ENCODE assay signal across 9 mouse cellular contexts in the genomic region with DNA sequence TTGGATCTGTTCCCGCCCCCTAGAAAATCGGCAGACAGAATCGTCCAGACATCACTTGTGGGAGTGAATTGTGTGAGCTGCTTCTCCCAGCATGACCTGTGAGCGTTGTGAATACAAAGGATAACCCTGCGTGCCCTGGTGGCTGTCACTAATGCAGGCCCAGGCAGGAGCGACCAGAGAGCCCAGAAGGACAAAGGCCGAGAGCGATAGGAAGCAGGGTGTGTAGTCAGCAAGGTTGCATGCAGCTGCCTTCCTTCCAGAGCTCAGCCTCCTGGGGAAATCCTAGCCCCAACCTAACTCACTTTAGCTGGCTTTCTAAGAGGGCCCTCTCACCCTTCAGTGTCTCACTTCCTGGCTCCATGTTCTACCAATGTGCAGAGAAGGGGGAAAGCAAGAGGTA.
DNase-seq lines count a peak whose midpoint lies in the region; ATAC-seq and TF ChIP-seq lines count a peak whose summit lies in the region.
"Had no signal": no experiment of that assay in that cellular context is flagged by ENCODE, and none has a peak within 500 bp of the region (broad histone marks: within the 10 kb centered on the region; RNA-seq: fewer than 3 reads in every experiment).

No protein-coding gene starts in this region.

- H3K27me3 ChIP-seq in embryonic facial prominence, embryonic 13.5 days = no peaks in the 10 kb centered on the region
- H3K27me3 ChIP-seq in limb, embryonic 10.5 days (ENCODE audit: low read depth, poor library complexity, severe bottlenecking) = no peaks in the 10 kb centered on the region
- H3K27me3 ChIP-seq in neural tube, embryonic 14.5 days (ENCODE audit: control insufficient read depth, insufficient read depth, low read length) = no peaks in the 10 kb centered on the region

- H3K9ac ChIP-seq in embryonic facial prominence, embryonic 13.5 days = no peak overlapping the region
- H3K9ac ChIP-seq in neural tube, embryonic 14.5 days (replicated peaks; ENCODE audit: low read depth, low read length) = no peak overlapping the region

- peak; percentile 27 for DNase-seq in gastrocnemius, adult 2 months
- DNase-seq in gastrocnemius, postnatal 25 days = no peak
- no peak for DNase-seq in limb, embryonic 10.5 days (ENCODE audit: low spot score)
- no peak for DNase-seq in gastrocnemius, adult 8-10 months (ENCODE audit: low spot score in 2 of 2)
- DNase-seq in spleen, postnatal 14 days (ENCODE audit: low spot score in 2 of 2) = no peak

- WGBS in embryonic facial prominence, embryonic 13.5 days = 32% methylated on average over 8 of the region's 8 CpGs
- 42% methylated on average over 8 of the region's 8 CpGs for WGBS in limb, embryonic 10.5 days
- WGBS in neural tube, embryonic 14.5 days = 10% methylated on average over 8 of the region's 8 CpGs

- no peak overlapping the region for H3K27ac ChIP-seq in gastrocnemius, adult 2 months
- peak overlapping the region; percentile 39; the same call in 1 of the 2 replicates for H3K27ac ChIP-seq in embryonic facial prominence, embryonic 13.5 days
- H3K27ac ChIP-seq in limb, embryonic 10.5 days = peak overlapping the region; percentile 70
- H3K27ac ChIP-seq in neural tube, embryonic 14.5 days (ENCODE audit: low read depth, low read length) = 0 out of 2 replicates have a peak overlapping the region, but pooled peaks have one; percentile 1

- no peaks in the 10 kb centered on the region; the same call in 1 of the 2 replicates for H3K36me3 ChIP-seq in embryonic facial prominence, embryonic 13.5 days
- H3K36me3 ChIP-seq in limb, embryonic 10.5 days = peaks cover 17% of the 10 kb centered on the region
- H3K36me3 ChIP-seq in neural tube, embryonic 14.5 days (ENCODE audit: control insufficient read depth, insufficient read depth, low read length) = no peaks in the 10 kb centered on the region

- H3K4me1 ChIP-seq in embryonic facial prominence, embryonic 13.5 days = peaks cover 56% of the 10 kb centered on the region
- H3K4me1 ChIP-seq in limb, embryonic 10.5 days = peaks cover 70% of the 10 kb centered on the region
- peaks cover 57% of the 10 kb centered on the region for H3K4me1 ChIP-seq in neural tube, embryonic 14.5 days (ENCODE audit: control insufficient read depth, insufficient read depth, low read length)

- TF ChIP-seq CTCF in gastrocnemius, adult 2 months (IDR thresholded peaks at IDR 0.05) = no peak

- H3K9me3 ChIP-seq in embryonic facial prominence, embryonic 13.5 days = no peaks in the 10 kb centered on the region
- no peaks in the 10 kb centered on the region for H3K9me3 ChIP-seq in limb, embryonic 10.5 days (replicated peaks)
- H3K9me3 ChIP-seq in neural tube, embryonic 14.5 days (ENCODE audit: control insufficient read depth, low read length) = no peaks in the 10 kb centered on the region

- intact Hi-C loops in gastrocnemius, adult 2 months (cut with DNase I) = no loop called here

- H3K4me3 ChIP-seq in gastrocnemius, adult 2 months = no peak overlapping the region
- H3K4me3 ChIP-seq in embryonic facial prominence, embryonic 13.5 days = no peak overlapping the region
- H3K4me3 ChIP-seq in limb, embryonic 10.5 days = no peak overlapping the region
- no peak overlapping the region for H3K4me3 ChIP-seq in neural tube, embryonic 14.5 days (ENCODE audit: low read depth, low read length)
- H3K4me3 ChIP-seq: erythroblast, embryonic 14.5 days had no signal

- ATAC-seq in embryonic facial prominence, embryonic 13.5 days (ENCODE audit: insufficient number of reproducible peaks, insufficient read depth, low FRiP score, low TSS enrichment, low read depth) = no peak
- ATAC-seq in neural tube, embryonic 14.5 days (ENCODE audit: low read depth) = no peak
- no peak for ATAC-seq in granulocyte monocyte progenitor cell, adult 5-6 weeks (replicated peaks; ENCODE audit: poor library complexity, severe bottlenecking)

- no peak overlapping the region for H3K4me2 ChIP-seq in embryonic facial prominence, embryonic 13.5 days
- no peak overlapping the region for H3K4me2 ChIP-seq in neural tube, embryonic 14.5 days (ENCODE audit: low read depth, low read length)
